Mouse (Mus musculus): Measurements from ENCODE around the gene Gm10190. TPM values are rescaled to one million over a fixed set of nuclear protein-coding genes. Genes with fewer than 3 reads are reported as not detected.

The Gm10190 gene
- polyA plus RNA-seq, 1 experiment from 2014 or later = 2.9 TPM

- ATAC-seq (ENCODE audit: insufficient number of reproducible peaks, insufficient read depth, low FRiP score, low TSS enrichment, low read depth) = no peak
- Histone ChIP-seq H3K27ac (no peak overlapping the region), H3K9me3 (no peaks in the 10 kb centered on the region), H3K36me3 (no peaks in the 10 kb centered on the region), H3K9ac (replicated peaks) (no peak overlapping the region), H3K27me3 (no peaks in the 10 kb centered on the region), H3K4me1 (replicated peaks) (no peaks in the 10 kb centered on the region), H3K4me2 (no peak overlapping the region), H3K4me3 (replicated peaks) (no peak overlapping the region)
- 91% methylated on average over 5 of the region's 5 CpGs for WGBS
These were observed 6.1 kb downstream of the Gm10190 start for GRCm38 (mm10) chr17:80367276-80367675.

GRCm38 (mm10) chr17:80360245-80360644 lies 13.1 kb downstream of the Gm10190 start:
- ATAC-seq (ENCODE audit: insufficient number of reproducible peaks, insufficient read depth, low FRiP score, low TSS enrichment, low read depth) = no peak
- H3K27me3 ChIP-seq = peaks cover 6% of the 10 kb centered on the region; the same call in 1 of the 2 replicates
- H3K4me1 ChIP-seq (replicated peaks) = no peaks in the 10 kb centered on the region
- no peak overlapping the region for H3K4me3 ChIP-seq (replicated peaks)
- H3K9me3 ChIP-seq = no peaks in the 10 kb centered on the region
- no peak overlapping the region for H3K9ac ChIP-seq (replicated peaks)
- no peak overlapping the region for H3K4me2 ChIP-seq
- 93% methylated on average over 8 of the region's 8 CpGs for WGBS
- H3K27ac ChIP-seq = no peak overlapping the region
- no peaks in the 10 kb centered on the region for H3K36me3 ChIP-seq

DNA sequence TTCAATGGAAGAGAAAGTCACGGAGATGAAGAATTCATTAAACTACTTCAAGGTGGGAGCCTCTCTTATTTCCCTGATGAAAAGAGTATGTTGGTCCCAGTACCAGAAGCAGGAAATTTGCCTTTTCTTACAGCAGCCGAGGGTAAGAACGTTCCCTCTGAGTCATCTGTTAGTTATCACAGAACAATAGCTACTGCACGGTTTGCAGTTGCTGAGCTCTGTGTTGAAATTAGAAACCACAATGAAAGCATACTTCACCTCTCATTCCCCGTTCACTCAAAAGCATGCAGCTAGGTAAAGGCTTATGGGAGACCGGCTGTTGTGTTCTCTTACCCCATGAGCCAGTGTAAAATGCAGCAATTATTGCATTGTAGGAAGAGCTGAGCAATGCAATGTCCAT lies 26.1 kb downstream of the Gm10190 start:
- H3K4me2 ChIP-seq = no peak overlapping the region
- H3K9me3 ChIP-seq = 0 out of 2 replicates have a peak, but pooled peaks cover 3% of the 10 kb centered on the region
- 34% methylated on average over 6 of the region's 6 CpGs for WGBS
- no peaks in the 10 kb centered on the region for H3K27me3 ChIP-seq
- ATAC-seq (ENCODE audit: insufficient number of reproducible peaks, insufficient read depth, low FRiP score, low TSS enrichment, low read depth) = no peak
- H3K9ac ChIP-seq (replicated peaks) = no peak overlapping the region
- H3K4me3 ChIP-seq (replicated peaks) = no peak overlapping the region
- H3K27ac ChIP-seq = peak overlapping the region; percentile 37; the same call in 1 of the 2 replicates
- H3K4me1 ChIP-seq (replicated peaks) = no peaks in the 10 kb centered on the region; the same call in 1 of the 2 replicates
- no peaks in the 10 kb centered on the region for H3K36me3 ChIP-seq

- H3K36me3 ChIP-seq = no peaks in the 10 kb centered on the region
- H3K27ac ChIP-seq = 0 out of 2 replicates have a peak overlapping the region, but pooled peaks have one; percentile 37
- no peak for ATAC-seq (ENCODE audit: insufficient number of reproducible peaks, insufficient read depth, low FRiP score, low TSS enrichment, low read depth)
- no peaks in the 10 kb centered on the region for H3K27me3 ChIP-seq
- H3K4me3 ChIP-seq (replicated peaks) = no peak overlapping the region
- H3K4me1 ChIP-seq (replicated peaks) = no peaks in the 10 kb centered on the region; the same call in 1 of the 2 replicates
- 72% methylated on average over 11 of the region's 11 CpGs for whole genome bisulfite sequencing
- H3K9ac ChIP-seq (replicated peaks) = no peak overlapping the region
- H3K9me3 ChIP-seq = 0 out of 2 replicates have a peak, but pooled peaks cover 3% of the 10 kb centered on the region
- H3K4me2 ChIP-seq = no peak overlapping the region
These were observed 26.7 kb downstream of the Gm10190 start for GRCm38 (mm10) chr17:80346591-80347125.

- no peak overlapping the region for H3K27ac ChIP-seq
- 0 out of 2 replicates have a peak, but pooled peaks cover 3% of the 10 kb centered on the region for H3K9me3 ChIP-seq
- no peak overlapping the region for H3K4me3 ChIP-seq (replicated peaks)
- H3K36me3 ChIP-seq = no peaks in the 10 kb centered on the region
- 79% methylated on average over 4 of the region's 4 CpGs for WGBS
- H3K4me1 ChIP-seq (replicated peaks) = no peaks in the 10 kb centered on the region; the same call in 1 of the 2 replicates
- no peaks in the 10 kb centered on the region for H3K27me3 ChIP-seq
- ATAC-seq (ENCODE audit: insufficient number of reproducible peaks, insufficient read depth, low FRiP score, low TSS enrichment, low read depth) = no peak
- no peak overlapping the region for H3K9ac ChIP-seq (replicated peaks)
- H3K4me2 ChIP-seq = no peak overlapping the region
These were observed 28.1 kb downstream of the Gm10190 start for GRCm38 (mm10) chr17:80345277-80345676.

- H3K27me3 ChIP-seq = no peaks in the 10 kb centered on the region
- no peak for ATAC-seq (ENCODE audit: insufficient number of reproducible peaks, insufficient read depth, low FRiP score, low TSS enrichment, low read depth)
- no peaks in the 10 kb centered on the region for H3K36me3 ChIP-seq
- WGBS = 86% methylated on average over 2 of the region's 2 CpGs
- H3K4me3 ChIP-seq (replicated peaks) = no peak overlapping the region
- H3K4me1 ChIP-seq (replicated peaks) = no peaks in the 10 kb centered on the region
- no peak overlapping the region for H3K4me2 ChIP-seq
- H3K9ac ChIP-seq (replicated peaks) = no peak overlapping the region
- no peaks in the 10 kb centered on the region for H3K9me3 ChIP-seq
- no peak overlapping the region for H3K27ac ChIP-seq
These were observed 41.0 kb downstream of the Gm10190 start for GRCm38 (mm10) chr17:80332386-80332785.

DNA sequence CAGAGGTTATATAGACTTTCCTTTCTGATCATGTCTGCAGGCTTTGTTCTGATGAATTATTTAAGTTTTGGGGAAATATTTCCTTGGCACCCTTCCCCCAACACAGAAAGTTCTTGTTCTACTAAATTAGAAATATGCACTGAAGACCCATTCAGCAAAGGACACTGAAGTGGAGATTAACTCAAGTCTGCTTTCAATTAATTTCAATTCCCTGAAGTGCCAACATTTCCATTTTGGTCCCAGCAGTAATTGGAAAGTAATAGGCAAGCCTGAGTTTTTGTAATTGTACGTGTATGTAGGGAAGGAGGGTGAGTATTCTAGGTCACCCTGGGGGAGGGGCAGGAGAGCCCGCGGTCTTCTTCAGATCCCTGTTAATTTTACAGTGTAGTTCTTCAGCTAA lies 46.9 kb downstream of the Gm10190 start:
- Histone ChIP-seq H3K27me3 (no peaks in the 10 kb centered on the region), H3K4me1 (replicated peaks) (no peaks in the 10 kb centered on the region), H3K9ac (replicated peaks) (no peak overlapping the region), H3K4me3 (replicated peaks) (no peak overlapping the region), H3K4me2 (no peak overlapping the region), H3K9me3 (no peaks in the 10 kb centered on the region; the same call in 1 of the 2 replicates), H3K36me3 (no peaks in the 10 kb centered on the region), H3K27ac (no peak overlapping the region)
- ATAC-seq (ENCODE audit: insufficient number of reproducible peaks, insufficient read depth, low FRiP score, low TSS enrichment, low read depth) = no peak
- 55% methylated on average over 3 of the region's 3 CpGs for WGBS

GRCm38 (mm10) chr17:80325456-80325855 lies 47.9 kb downstream of the Gm10190 start:
- Histone ChIP-seq H3K36me3 (no peaks in the 10 kb centered on the region), H3K9me3 (no peaks in the 10 kb centered on the region; the same call in 1 of the 2 replicates), H3K4me1 (replicated peaks) (no peaks in the 10 kb centered on the region), H3K27ac (no peak overlapping the region), H3K27me3 (no peaks in the 10 kb centered on the region), H3K4me3 (replicated peaks) (no peak overlapping the region), H3K4me2 (no peak overlapping the region), H3K9ac (replicated peaks) (no peak overlapping the region)
- WGBS = 85% methylated on average over 5 of the region's 5 CpGs
- ATAC-seq (ENCODE audit: insufficient number of reproducible peaks, insufficient read depth, low FRiP score, low TSS enrichment, low read depth) = no peak

DNA sequence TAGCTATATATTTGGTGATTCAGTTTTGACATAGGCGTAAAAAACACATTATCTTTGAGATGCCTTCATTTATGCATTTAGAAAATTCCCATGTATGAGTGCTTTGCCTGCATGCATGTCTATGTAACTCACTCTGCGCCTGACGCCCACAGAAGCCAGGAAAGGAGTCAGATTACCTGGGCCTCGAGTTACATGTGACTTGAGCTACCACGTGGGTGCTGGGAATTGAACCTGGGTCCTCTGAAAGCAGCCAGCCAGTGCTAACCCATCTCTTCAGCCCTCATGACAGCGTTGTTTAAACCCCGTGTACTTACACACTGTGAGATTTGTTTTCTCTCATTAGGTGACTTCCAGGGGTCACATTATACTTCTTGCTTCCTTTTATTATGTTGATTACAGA lies 48.8 kb downstream of the Gm10190 start:
- ATAC-seq (ENCODE audit: insufficient number of reproducible peaks, insufficient read depth, low FRiP score, low TSS enrichment, low read depth) = no peak
- WGBS = 77% methylated on average over 7 of the region's 7 CpGs
- Histone ChIP-seq H3K36me3 (no peaks in the 10 kb centered on the region), H3K27me3 (no peaks in the 10 kb centered on the region), H3K4me2 (no peak overlapping the region), H3K9me3 (no peaks in the 10 kb centered on the region; the same call in 1 of the 2 replicates), H3K4me1 (replicated peaks) (no peaks in the 10 kb centered on the region), H3K9ac (replicated peaks) (no peak overlapping the region), H3K4me3 (replicated peaks) (no peak overlapping the region), H3K27ac (no peak overlapping the region)

DNA sequence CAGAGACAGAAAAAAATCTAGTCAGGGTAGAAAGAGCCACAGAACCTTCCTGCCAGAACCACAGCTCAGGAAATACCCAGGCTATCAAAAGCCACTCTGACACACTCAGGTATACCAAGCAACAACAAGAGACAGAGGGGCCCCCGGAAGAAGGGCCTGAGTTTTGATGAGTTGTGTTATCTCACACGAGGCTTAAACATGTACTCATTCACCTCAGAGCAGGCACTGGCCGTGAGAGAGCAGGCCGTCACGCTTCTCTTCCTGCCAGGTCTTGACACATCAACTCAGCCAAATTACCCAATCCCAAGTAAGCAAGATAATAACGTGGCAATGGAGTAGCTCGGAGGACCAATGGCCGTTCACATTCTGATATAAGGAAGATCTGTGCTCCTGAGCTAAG lies 49.7 kb downstream of the Gm10190 start:
- H3K4me1 ChIP-seq (replicated peaks) = no peaks in the 10 kb centered on the region
- H3K4me2 ChIP-seq = no peak overlapping the region
- WGBS = 81% methylated on average over 8 of the region's 8 CpGs
- H3K9ac ChIP-seq (replicated peaks) = no peak overlapping the region
- H3K36me3 ChIP-seq = no peaks in the 10 kb centered on the region
- H3K9me3 ChIP-seq = no peaks in the 10 kb centered on the region; the same call in 1 of the 2 replicates
- H3K27me3 ChIP-seq = no peaks in the 10 kb centered on the region
- no peak overlapping the region for H3K27ac ChIP-seq
- no peak overlapping the region for H3K4me3 ChIP-seq (replicated peaks)
- ATAC-seq (ENCODE audit: insufficient number of reproducible peaks, insufficient read depth, low FRiP score, low TSS enrichment, low read depth) = no peak
